Mouse (Mus musculus) midbrain, embryonic 13.5 days (tissue): ENCODE data around the gene Filip1l. TPM values are rescaled to one million over a fixed set of nuclear protein-coding genes. Genes with fewer than 3 reads are reported as not detected.

Experiments used
- ATAC-seq: fragments of 200-750 bp; cut with Nextera tagmentation; 2 replicates; pipeline ENCODE4 v1.8.0; 2017; ENCODE audit warnings: mild to moderate bottlenecking, moderate TSS enrichment, moderate library complexity
- H3K27ac ChIP-seq: fragments of 300-500 bp; sonication (generic); 2 replicates; pipeline ENCODE4 v1.5.1; 2015; ENCODE audit warnings: inconsistent platforms, mild to moderate bottlenecking, moderate library complexity
- H3K27me3 ChIP-seq: fragments of 300-500 bp; sonication (generic); 2 replicates; pipeline ENCODE4 v1.6.1; 2015; ENCODE audit warnings: mild to moderate bottlenecking, inconsistent platforms
- H3K36me3 ChIP-seq: fragments of 300-500 bp; sonication (generic); 2 replicates; pipeline ENCODE4 v1.6.1; 2015; ENCODE audit warnings: mild to moderate bottlenecking, inconsistent platforms
- H3K4me1 ChIP-seq: fragments of 300-500 bp; sonication (generic); replicated peaks from 2 replicates; pipeline ENCODE4 v1.6.1; 2015; ENCODE audit warnings: inconsistent platforms
- H3K4me2 ChIP-seq: fragments of 300-500 bp; sonication (generic); replicated peaks from 2 replicates; pipeline ENCODE4 v1.6.1; 2015; ENCODE audit warnings: moderate library complexity, mild to moderate bottlenecking, inconsistent platforms
- H3K4me3 ChIP-seq: fragments of 300-500 bp; sonication (generic); replicated peaks from 2 replicates; pipeline ENCODE4 v1.5.1; 2015; ENCODE audit warnings: mild to moderate bottlenecking, inconsistent platforms
- H3K9ac ChIP-seq: fragments of 300-500 bp; sonication (generic); replicated peaks from 2 replicates; pipeline ENCODE4 v1.6.1; 2015; ENCODE audit warnings: mild to moderate bottlenecking, inconsistent platforms
- H3K9me3 ChIP-seq: fragments of 300-500 bp; sonication (generic); 2 replicates; pipeline ENCODE4 v1.6.1; 2016; ENCODE audit warnings: mild to moderate bottlenecking, inconsistent platforms
- WGBS: fragments of 180-500 bp; shearing (Covaris S2); methylation state at CpG from one replicate; pipeline ENCODE4 v1.1.7; 2015; 5-methylcytosine and 5-hydroxymethylcytosine counted together
- polyA plus RNA-seq: library from polyadenylated mRNA; unstranded; fragments of >200 nt; fragmentation: Nextera tagmentation; extraction: Ambion mirVana; gene quantifications from 2 replicates; pipeline ENCODE4 v1.2.1, GENCODE M21; 2015

The Filip1l gene
- polyA plus RNA-seq, 1 experiment from 2014 or later: 2.9 TPM

DNA sequence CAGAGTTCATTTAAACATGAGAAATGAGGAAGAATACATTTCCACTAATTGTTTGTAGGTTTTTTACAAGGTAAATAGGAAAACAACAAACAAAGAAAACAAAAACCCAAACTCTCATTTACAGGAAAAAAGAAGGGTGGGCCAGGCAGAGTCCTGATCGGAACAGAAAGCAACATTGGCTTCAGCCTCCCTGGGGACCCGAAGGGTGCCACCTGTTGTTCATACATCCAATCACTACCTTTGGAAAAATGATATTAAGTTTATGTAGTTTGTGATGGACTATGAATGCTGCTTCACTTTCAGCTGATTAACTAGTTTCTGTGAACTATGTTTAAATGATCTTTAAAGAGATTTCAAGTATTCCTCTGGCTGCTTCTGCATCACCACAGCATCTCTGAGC, 198.7 kb downstream of the Filip1l start:
- Histone ChIP-seq H3K36me3 (no peaks in the 10 kb centered on the region), H3K27me3 (peaks cover 8% of the 10 kb centered on the region; the same call in 1 of the 2 replicates), H3K9me3 (no peaks in the 10 kb centered on the region), H3K4me1 (peaks cover 4% of the 10 kb centered on the region; the same call in 1 of the 2 replicates), H3K4me2 (no peak overlapping the region), H3K4me3 (no peak overlapping the region), H3K9ac (no peak overlapping the region), H3K27ac (no peak overlapping the region)
- 81% methylated on average over 2 of the region's 2 CpGs for WGBS
- ATAC-seq: no peak

- H3K36me3 ChIP-seq: no peaks in the 10 kb centered on the region
- H3K4me2 ChIP-seq: no peak overlapping the region
- H3K9ac ChIP-seq: no peak overlapping the region
- no peak overlapping the region for H3K27ac ChIP-seq
- no peak for ATAC-seq
- no peaks in the 10 kb centered on the region for H3K9me3 ChIP-seq
- peaks cover 4% of the 10 kb centered on the region; the same call in 1 of the 2 replicates for H3K27me3 ChIP-seq
- H3K4me1 ChIP-seq: peaks cover 4% of the 10 kb centered on the region; the same call in 1 of the 2 replicates
- WGBS: 83% methylated on average over 5 of the region's 5 CpGs
- no peak overlapping the region for H3K4me3 ChIP-seq
Observed at GRCm38 (mm10) chr16:57552709-57553108, 199.8 kb downstream of the Filip1l start.

- H3K4me2 ChIP-seq: no peak overlapping the region
- no peak overlapping the region for H3K4me3 ChIP-seq
- no peak overlapping the region for H3K27ac ChIP-seq
- ATAC-seq: no peak
- H3K27me3 ChIP-seq: peaks cover 4% of the 10 kb centered on the region; the same call in 1 of the 2 replicates
- peaks cover 4% of the 10 kb centered on the region; the same call in 1 of the 2 replicates for H3K4me1 ChIP-seq
- no peaks in the 10 kb centered on the region for H3K9me3 ChIP-seq
- no peak overlapping the region for H3K9ac ChIP-seq
- no peaks in the 10 kb centered on the region for H3K36me3 ChIP-seq
Observed at GRCm38 (mm10) chr16:57553235-57553634, 200.3 kb downstream of the Filip1l start.

- Histone ChIP-seq H3K27me3 (no peaks in the 10 kb centered on the region; the same call in 1 of the 2 replicates), H3K4me1 (no peaks in the 10 kb centered on the region), H3K9me3 (no peaks in the 10 kb centered on the region), H3K4me3 (no peak overlapping the region), H3K9ac (no peak overlapping the region), H3K36me3 (no peaks in the 10 kb centered on the region), H3K4me2 (no peak overlapping the region), H3K27ac (no peak overlapping the region)
- no peak for ATAC-seq
- 72% methylated on average over 6 of the region's 6 CpGs for WGBS
Observed at GRCm38 (mm10) chr16:57554886-57555400, 202.1 kb downstream of the Filip1l start.

GRCm38 (mm10) chr16:57555667-57556066, 202.8 kb downstream of the Filip1l start:
- 62% methylated on average over 4 of the region's 4 CpGs for whole genome bisulfite sequencing
- Histone ChIP-seq H3K4me3 (no peak overlapping the region), H3K27me3 (no peaks in the 10 kb centered on the region), H3K4me2 (no peak overlapping the region), H3K9ac (no peak overlapping the region), H3K36me3 (no peaks in the 10 kb centered on the region), H3K4me1 (no peaks in the 10 kb centered on the region), H3K27ac (no peak overlapping the region), H3K9me3 (no peaks in the 10 kb centered on the region)
- ATAC-seq: no peak

- ATAC-seq: no peak
- Histone ChIP-seq H3K4me3 (no peak overlapping the region), H3K36me3 (no peaks in the 10 kb centered on the region), H3K9ac (no peak overlapping the region), H3K27me3 (no peaks in the 10 kb centered on the region), H3K27ac (no peak overlapping the region), H3K9me3 (no peaks in the 10 kb centered on the region), H3K4me1 (no peaks in the 10 kb centered on the region), H3K4me2 (no peak overlapping the region)
- WGBS: 90% methylated on average over 2 of the region's 2 CpGs
Observed at GRCm38 (mm10) chr16:57556244-57556643, 203.4 kb downstream of the Filip1l start.

DNA sequence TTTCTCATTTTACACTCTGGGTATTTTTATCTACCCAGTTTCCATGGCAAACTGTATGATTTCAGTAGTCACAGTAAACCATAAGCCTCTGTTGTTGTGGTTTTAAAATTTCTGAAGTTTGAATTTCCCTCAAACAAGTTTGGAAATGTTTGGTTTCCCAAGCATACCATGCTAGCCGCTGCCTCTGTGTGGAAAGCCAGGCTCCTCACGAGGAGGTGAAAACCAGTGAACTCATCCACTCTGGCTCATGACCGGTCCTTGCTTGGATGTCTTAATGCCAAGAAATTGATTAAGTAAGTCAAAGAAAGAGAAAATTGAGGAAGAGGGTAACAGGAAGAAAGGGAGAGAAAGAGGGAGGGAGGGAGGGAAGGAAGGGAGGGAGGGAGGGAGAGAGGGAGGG, 205.4 kb downstream of the Filip1l start:
- H3K27ac ChIP-seq: no peak overlapping the region

GRCm38 (mm10) chr16:57560185-57560584, 207.3 kb downstream of the Filip1l start:
- Histone ChIP-seq H3K4me2 (no peak overlapping the region), H3K9ac (no peak overlapping the region), H3K4me1 (no peaks in the 10 kb centered on the region), H3K36me3 (no peaks in the 10 kb centered on the region), H3K27me3 (no peaks in the 10 kb centered on the region), H3K27ac (no peak overlapping the region), H3K9me3 (no peaks in the 10 kb centered on the region), H3K4me3 (no peak overlapping the region)
- 94% methylated on average over 1 of the region's 1 CpGs for WGBS
- no peak for ATAC-seq

More for the DNA sequence above, 205.4 kb downstream of the Filip1l start:
- no peak overlapping the region for H3K4me2 ChIP-seq
- no peaks in the 10 kb centered on the region for H3K9me3 ChIP-seq
- no peak for ATAC-seq
- H3K9ac ChIP-seq: no peak overlapping the region
- no peaks in the 10 kb centered on the region for H3K4me1 ChIP-seq
- no peak overlapping the region for H3K4me3 ChIP-seq
- no peaks in the 10 kb centered on the region for H3K27me3 ChIP-seq
- 90% methylated on average over 3 of the region's 3 CpGs for WGBS
- no peaks in the 10 kb centered on the region for H3K36me3 ChIP-seq

GRCm38 (mm10) chr16:57563453-57563852, 210.6 kb downstream of the Filip1l start:
- H3K9ac ChIP-seq: no peak overlapping the region
- H3K27ac ChIP-seq: no peak overlapping the region
- no peak overlapping the region for H3K4me3 ChIP-seq
- no peak for ATAC-seq
- H3K4me1 ChIP-seq: no peaks in the 10 kb centered on the region
- H3K27me3 ChIP-seq: no peaks in the 10 kb centered on the region
- H3K4me2 ChIP-seq: no peak overlapping the region
- WGBS: 93% methylated on average over 3 of the region's 3 CpGs
- no peaks in the 10 kb centered on the region for H3K36me3 ChIP-seq
- H3K9me3 ChIP-seq: no peaks in the 10 kb centered on the region

DNA sequence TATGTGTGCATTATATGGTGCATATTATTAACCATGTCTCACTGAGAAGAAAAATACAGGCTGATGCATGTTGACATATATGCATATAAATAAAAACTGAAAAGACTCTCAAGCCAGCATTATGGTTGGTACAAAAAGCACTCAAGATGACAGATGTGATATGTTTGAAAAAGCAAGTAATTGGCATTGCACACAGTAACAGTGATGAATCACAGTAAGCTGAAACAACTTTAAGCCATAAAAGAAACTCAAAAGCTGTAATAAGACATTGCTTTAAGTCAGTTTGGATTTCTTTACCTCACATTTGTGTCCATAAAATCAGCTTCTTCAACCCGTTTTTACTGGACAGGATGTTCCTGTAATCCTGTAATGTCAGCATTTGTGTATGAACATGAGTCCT, 211.9 kb downstream of the Filip1l start:
- no peak overlapping the region for H3K4me3 ChIP-seq
- no peak overlapping the region for H3K27ac ChIP-seq
- ATAC-seq: no peak
- H3K36me3 ChIP-seq: no peaks in the 10 kb centered on the region
- H3K4me1 ChIP-seq: no peaks in the 10 kb centered on the region
- H3K9me3 ChIP-seq: no peaks in the 10 kb centered on the region
- H3K9ac ChIP-seq: no peak overlapping the region
- no peaks in the 10 kb centered on the region for H3K27me3 ChIP-seq
- 76% methylated on average over 1 of the region's 1 CpGs for WGBS
- no peak overlapping the region for H3K4me2 ChIP-seq

DNA sequence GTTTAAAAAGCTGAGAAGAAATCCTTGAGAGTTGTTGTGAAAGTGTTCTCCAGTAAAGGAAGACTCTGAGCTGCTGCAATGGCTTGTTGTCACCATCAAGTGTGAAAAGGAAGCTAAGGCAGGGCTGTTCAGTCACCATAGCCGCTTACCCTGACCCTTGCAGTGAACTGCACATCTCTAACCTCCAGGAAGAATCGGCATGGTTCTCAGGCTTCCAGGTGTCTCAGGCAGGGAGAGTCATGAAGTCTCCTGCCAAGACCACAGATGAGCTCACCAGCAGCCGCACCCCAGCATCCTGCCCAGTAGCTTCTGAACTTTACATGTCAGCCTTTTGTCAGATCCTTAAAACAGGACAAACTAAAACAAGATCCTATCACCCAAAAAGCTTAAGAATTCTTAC, 213.3 kb downstream of the Filip1l start:
- Histone ChIP-seq H3K9me3 (no peaks in the 10 kb centered on the region), H3K27me3 (no peaks in the 10 kb centered on the region), H3K9ac (no peak overlapping the region), H3K27ac (no peak overlapping the region), H3K4me1 (no peaks in the 10 kb centered on the region), H3K4me3 (no peak overlapping the region), H3K4me2 (no peak overlapping the region), H3K36me3 (no peaks in the 10 kb centered on the region)
- WGBS: 91% methylated on average over 3 of the region's 3 CpGs
- ATAC-seq: no peak

DNA sequence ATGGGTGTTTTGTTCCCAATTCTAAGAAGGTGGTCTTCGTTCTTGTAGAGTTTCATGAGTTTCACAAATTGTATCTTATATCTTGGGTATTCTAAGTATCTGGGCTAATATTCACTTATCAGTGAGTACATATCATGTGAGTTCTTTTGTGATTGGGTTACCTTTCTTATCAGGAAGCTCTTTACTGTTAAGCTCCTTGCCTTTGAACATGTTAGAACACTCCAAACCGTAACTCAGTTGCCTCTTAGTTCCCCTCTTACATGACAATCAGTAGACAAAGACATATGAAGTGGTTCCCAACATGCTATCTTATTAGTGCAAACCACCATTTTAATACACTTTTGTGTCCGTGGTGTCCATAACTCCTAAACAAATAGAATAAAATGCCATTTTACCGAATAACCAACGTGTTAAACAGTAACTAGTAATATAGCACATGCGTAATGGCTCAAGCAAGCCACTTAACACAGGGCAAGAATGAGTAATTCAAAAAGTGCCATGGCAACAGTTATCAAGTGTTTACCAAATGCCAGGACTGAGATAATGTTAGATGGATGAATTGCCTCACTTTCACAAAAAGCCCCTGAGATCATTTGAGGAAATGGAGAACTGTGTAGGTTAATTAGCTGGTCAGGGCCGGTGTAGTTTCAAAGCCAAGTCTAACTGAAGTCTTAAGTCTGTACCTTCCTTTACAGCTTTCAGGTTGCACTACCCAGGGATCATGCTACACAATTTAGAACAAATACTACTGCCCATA, 215.9 kb downstream of the Filip1l start:
- Histone ChIP-seq H3K4me3 (no peak overlapping the region), H3K9ac (no peak overlapping the region), H3K27ac (no peak overlapping the region), H3K4me1 (no peaks in the 10 kb centered on the region), H3K9me3 (no peaks in the 10 kb centered on the region), H3K27me3 (no peaks in the 10 kb centered on the region), H3K4me2 (no peak overlapping the region), H3K36me3 (no peaks in the 10 kb centered on the region)
- 93% methylated on average over 7 of the region's 7 CpGs for WGBS
- no peak for ATAC-seq
